Mouse (Mus musculus): ENCODE data around the gene Hsbp1.

DNA sequence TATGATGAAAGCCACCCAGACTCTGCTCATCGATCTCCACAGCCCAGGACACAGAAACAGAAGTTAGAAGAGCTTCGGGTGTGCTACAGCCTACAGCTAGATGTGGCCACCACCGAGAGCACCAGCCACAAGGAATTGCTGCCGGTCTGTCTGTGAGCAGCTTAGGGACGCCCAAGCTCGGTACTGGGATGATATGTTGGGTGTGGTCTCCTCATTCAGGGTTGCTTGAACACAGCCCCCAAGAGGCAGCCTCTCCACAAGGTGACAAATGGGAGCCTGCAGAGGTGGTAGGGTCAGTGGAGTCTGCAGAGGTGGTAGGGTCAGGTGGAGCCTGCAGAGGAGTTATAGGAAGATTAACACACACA is 9.4 kb downstream of the Hsbp1 start:
- TF ChIP-seq CTCF (IDR thresholded peaks at IDR 0.05; ENCODE audit: low read depth, low read length) (no peak), POLR2A (IDR thresholded peaks at IDR 0.05; ENCODE audit: borderline replicate concordance, low read depth, low read length) (no peak)

All from bone marrow macrophage, adult 2 months (primary cell).